ENCODE assay signal across 9 mouse cellular contexts in the genomic region with DNA sequence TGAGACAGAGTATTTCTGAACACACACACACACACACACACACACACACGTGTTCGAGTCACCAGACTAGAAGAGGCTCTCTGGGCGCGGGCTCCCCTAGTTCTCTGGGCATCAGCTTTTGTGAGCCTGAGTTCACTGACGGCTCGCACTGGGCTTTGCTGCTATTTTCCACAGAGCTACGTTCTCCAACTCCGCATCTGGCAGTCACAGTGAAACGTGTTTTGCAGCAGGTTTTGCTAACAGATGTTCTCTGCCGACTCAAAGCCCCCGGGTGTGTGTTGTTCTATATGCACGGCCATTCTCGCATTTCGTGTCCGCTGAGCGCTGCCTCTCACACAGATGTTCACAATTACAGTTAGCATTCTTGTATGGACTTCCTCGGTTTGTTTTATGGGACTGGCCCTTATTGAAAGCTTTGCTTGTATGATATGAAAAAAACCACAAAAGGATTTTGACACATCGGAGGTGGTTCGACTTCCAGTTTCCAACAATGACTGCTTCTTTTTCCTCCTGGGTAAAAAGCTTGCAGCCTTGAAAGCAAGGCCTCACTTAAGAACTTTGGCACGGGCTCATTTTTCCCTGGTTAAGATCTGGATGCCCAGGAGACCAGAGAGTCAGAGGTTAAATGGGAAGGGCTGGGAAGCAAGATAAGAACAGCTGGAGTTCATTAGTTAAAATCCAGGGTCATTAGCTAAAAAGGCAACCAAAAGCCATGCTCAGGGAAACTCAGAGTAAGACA. TPM values are rescaled to one million over a fixed set of nuclear protein-coding genes. Genes with fewer than 3 reads are reported as not detected.
DNase-seq lines count a peak whose midpoint lies in the region; ATAC-seq lines count a peak whose summit lies in the region.
"Had no signal": no experiment of that assay in that cellular context is flagged by ENCODE, and none has a peak within 500 bp of the region (broad histone marks: within the 10 kb centered on the region; RNA-seq: fewer than 3 reads in every experiment).

No protein-coding gene starts in this region.

- 57% methylated on average over 20 of the region's 20 CpGs for WGBS in midbrain, embryonic 14.5 days
- WGBS in midbrain, embryonic 11.5 days, result 65% methylated on average over 20 of the region's 20 CpGs
- 42% methylated on average over 20 of the region's 20 CpGs for WGBS in hindbrain, embryonic 16.5 days
- WGBS in neural tube, embryonic 14.5 days, result 46% methylated on average over 20 of the region's 20 CpGs
- 42% methylated on average over 20 of the region's 20 CpGs for WGBS in intestine, embryonic 15.5 days

- H3K4me1 ChIP-seq in midbrain, embryonic 14.5 days (ENCODE audit: control insufficient read depth, insufficient read depth, low read length), result no peaks in the 10 kb centered on the region
- H3K4me1 ChIP-seq in midbrain, embryonic 11.5 days (ENCODE audit: control insufficient read depth, insufficient read depth, low read length), result peaks cover 6% of the 10 kb centered on the region
- peaks cover 2% of the 10 kb centered on the region; the same call in 1 of the 2 replicates for H3K4me1 ChIP-seq in hindbrain, embryonic 16.5 days (ENCODE audit: control insufficient read depth, insufficient read depth, low read depth, low read length)
- 0 out of 2 replicates have a peak, but pooled peaks cover 4% of the 10 kb centered on the region for H3K4me1 ChIP-seq in neural tube, embryonic 14.5 days (ENCODE audit: control insufficient read depth, insufficient read depth, low read length)
- H3K4me1 ChIP-seq in intestine, embryonic 15.5 days (replicated peaks), result 0 out of 2 replicates have a peak, but pooled peaks cover 9% of the 10 kb centered on the region

- DNase-seq in midbrain, embryonic 14.5 days, result peak; percentile 62
- DNase-seq in midbrain, embryonic 11.5 days (ENCODE audit: low spot score, missing footprints), result no peak
- DNase-seq in fibroblast of lung, adult 2 months (ENCODE audit: low read depth), result peak; percentile 73
- no peak for DNase-seq in left cerebral cortex, postnatal 10 days (ENCODE audit: extremely low spot score in 1 of 2, low spot score in 2 of 2)

- no peak overlapping the region for H3K4me3 ChIP-seq in midbrain, embryonic 14.5 days (replicated peaks; ENCODE audit: low read depth, low read length)
- H3K4me3 ChIP-seq in midbrain, embryonic 11.5 days (ENCODE audit: low read depth, low read length), result no peak overlapping the region
- no peak overlapping the region for H3K4me3 ChIP-seq in hindbrain, embryonic 16.5 days (ENCODE audit: low read length)
- H3K4me3 ChIP-seq in neural tube, embryonic 14.5 days (ENCODE audit: low read depth, low read length), result no peak overlapping the region
- no peak overlapping the region for H3K4me3 ChIP-seq in intestine, embryonic 15.5 days (replicated peaks)

- no peaks in the 10 kb centered on the region for H3K27me3 ChIP-seq in midbrain, embryonic 14.5 days (ENCODE audit: control insufficient read depth, insufficient read depth, low read length)
- no peaks in the 10 kb centered on the region for H3K27me3 ChIP-seq in midbrain, embryonic 11.5 days (ENCODE audit: control insufficient read depth, insufficient read depth, low read length)
- no peaks in the 10 kb centered on the region for H3K27me3 ChIP-seq in hindbrain, embryonic 16.5 days (replicated peaks; ENCODE audit: control insufficient read depth, insufficient read depth, low read length)
- no peaks in the 10 kb centered on the region for H3K27me3 ChIP-seq in neural tube, embryonic 14.5 days (ENCODE audit: control insufficient read depth, insufficient read depth, low read length)
- no peaks in the 10 kb centered on the region for H3K27me3 ChIP-seq in intestine, embryonic 15.5 days (replicated peaks)

- ATAC-seq in midbrain, embryonic 14.5 days (ENCODE audit: low FRiP score, low TSS enrichment), result no peak
- no peak for ATAC-seq in midbrain, embryonic 11.5 days (ENCODE audit: low FRiP score)
- peak; percentile 58; the same call in 1 of the 2 replicates for ATAC-seq in hindbrain, embryonic 16.5 days
- peak; percentile 60; the same call in 1 of the 2 replicates for ATAC-seq in neural tube, embryonic 14.5 days (ENCODE audit: low read depth)
- no peak for ATAC-seq in intestine, embryonic 15.5 days
- ATAC-seq in erythroid progenitor cell, adult 5-6 weeks (replicated peaks; ENCODE audit: low FRiP score, poor library complexity, severe bottlenecking), result no peak

- H3K36me3 ChIP-seq in midbrain, embryonic 14.5 days (ENCODE audit: control insufficient read depth, insufficient read depth, low read length), result no peaks in the 10 kb centered on the region
- no peaks in the 10 kb centered on the region for H3K36me3 ChIP-seq in midbrain, embryonic 11.5 days (ENCODE audit: control insufficient read depth, insufficient read depth, low read length)
- H3K36me3 ChIP-seq in hindbrain, embryonic 16.5 days (ENCODE audit: control insufficient read depth, insufficient read depth, low read length), result no peaks in the 10 kb centered on the region
- no peaks in the 10 kb centered on the region for H3K36me3 ChIP-seq in neural tube, embryonic 14.5 days (ENCODE audit: control insufficient read depth, insufficient read depth, low read length)
- H3K36me3 ChIP-seq in intestine, embryonic 15.5 days, result no peaks in the 10 kb centered on the region

- no peaks in the 10 kb centered on the region for H3K9me3 ChIP-seq in midbrain, embryonic 14.5 days (ENCODE audit: control insufficient read depth, low read length)
- no peaks in the 10 kb centered on the region for H3K9me3 ChIP-seq in midbrain, embryonic 11.5 days (ENCODE audit: control insufficient read depth, low read length)
- H3K9me3 ChIP-seq in hindbrain, embryonic 16.5 days (ENCODE audit: control insufficient read depth, low read length), result no peaks in the 10 kb centered on the region
- H3K9me3 ChIP-seq in neural tube, embryonic 14.5 days (ENCODE audit: control insufficient read depth, low read length), result no peaks in the 10 kb centered on the region
- no peaks in the 10 kb centered on the region for H3K9me3 ChIP-seq in intestine, embryonic 15.5 days

- no peak overlapping the region for H3K4me2 ChIP-seq in midbrain, embryonic 14.5 days (ENCODE audit: low read length)
- H3K4me2 ChIP-seq in midbrain, embryonic 11.5 days, result no peak overlapping the region
- no peak overlapping the region for H3K4me2 ChIP-seq in hindbrain, embryonic 16.5 days (ENCODE audit: low read length)
- no peak overlapping the region for H3K4me2 ChIP-seq in neural tube, embryonic 14.5 days (ENCODE audit: low read depth, low read length)
- no peak overlapping the region for H3K4me2 ChIP-seq in intestine, embryonic 15.5 days (replicated peaks)

- intact Hi-C loops in left cerebral cortex, postnatal 10 days (cut with DNase I), result no loop called here

- H3K27ac ChIP-seq in midbrain, embryonic 14.5 days (replicated peaks; ENCODE audit: low read depth, low read length), result no peak overlapping the region; the same call in 1 of the 2 replicates
- H3K27ac ChIP-seq in midbrain, embryonic 11.5 days (ENCODE audit: low read depth, low read length), result no peak overlapping the region
- H3K27ac ChIP-seq in hindbrain, embryonic 16.5 days (ENCODE audit: low read depth, low read length), result peak overlapping the region; percentile 37; the same call in 1 of the 2 replicates
- H3K27ac ChIP-seq in neural tube, embryonic 14.5 days (ENCODE audit: low read depth, low read length), result peak overlapping the region; percentile 58
- H3K27ac ChIP-seq in intestine, embryonic 15.5 days, result no peak overlapping the region

- no peak overlapping the region for H3K9ac ChIP-seq in midbrain, embryonic 14.5 days (replicated peaks; ENCODE audit: low read length)
- no peak overlapping the region for H3K9ac ChIP-seq in midbrain, embryonic 11.5 days (ENCODE audit: low read length)
- no peak overlapping the region for H3K9ac ChIP-seq in hindbrain, embryonic 16.5 days (ENCODE audit: low read depth, low read length)
- no peak overlapping the region for H3K9ac ChIP-seq in neural tube, embryonic 14.5 days (replicated peaks; ENCODE audit: low read depth, low read length)
- H3K9ac ChIP-seq in intestine, embryonic 15.5 days, result no peak overlapping the region

RNA-seq across cellular contexts. Expression of gene Cdk15, which starts 13.4 kb away (rescaled TPM):
- 1.2 and 1.7 TPM in 2 replicates for polyA plus RNA-seq in midbrain, embryonic 14.5 days (2014; fragmentation: Nextera tagmentation; extraction: Ambion mirVana)
- polyA plus RNA-seq in midbrain, embryonic 11.5 days (2014; fragmentation: Nextera tagmentation; extraction: Ambion mirVana), result 0.52 and 0.70 TPM in 2 replicates
- 1.4 and 2.0 TPM in 2 replicates for polyA plus RNA-seq in hindbrain, embryonic 16.5 days (2015; fragmentation: Nextera tagmentation; extraction: Ambion mirVana)
- 1.0 and 1.8 TPM in 2 replicates for polyA plus RNA-seq in neural tube, embryonic 14.5 days (2014; fragmentation: Nextera tagmentation; extraction: Ambion mirVana)
- polyA plus RNA-seq in intestine, embryonic 15.5 days (2015; fragmentation: Nextera tagmentation; extraction: Ambion mirVana), result 0.20 and 0.63 TPM in 2 replicates
- under 1 TPM; 0.45 to 0.60 TPM for total RNA-seq in left cerebral cortex, postnatal 10 days (2021)
- total RNA-seq in erythroid progenitor cell, adult 5-6 weeks (2015; ENCODE audit: low replicate concordance), result not detected in 2 replicates
- not detected in 2 replicates for total RNA-seq in erythroid progenitor cell, adult 5-6 weeks (2017; ENCODE audit: low replicate concordance)
- total RNA-seq: heart, postnatal 36 days had no signal

RNA-seq across cellular contexts. Expression of gene Als2, which starts 33.1 kb away (rescaled TPM):
- 12.7 and 24.1 TPM in 2 replicates for polyA plus RNA-seq in midbrain, embryonic 14.5 days (2014; fragmentation: Nextera tagmentation; extraction: Ambion mirVana)
- polyA plus RNA-seq in midbrain, embryonic 11.5 days (2014; fragmentation: Nextera tagmentation; extraction: Ambion mirVana), result 16.2 and 17.1 TPM in 2 replicates
- polyA plus RNA-seq in hindbrain, embryonic 16.5 days (2015; fragmentation: Nextera tagmentation; extraction: Ambion mirVana), result 16.9 and 21.1 TPM in 2 replicates
- 19.2 and 23.9 TPM in 2 replicates for polyA plus RNA-seq in neural tube, embryonic 14.5 days (2014; fragmentation: Nextera tagmentation; extraction: Ambion mirVana)
- polyA plus RNA-seq in intestine, embryonic 15.5 days (2015; fragmentation: Nextera tagmentation; extraction: Ambion mirVana), result 7.4 and 7.5 TPM in 2 replicates
- total RNA-seq in left cerebral cortex, postnatal 10 days (2021), result 10 to 100 TPM; 34.2 to 34.3 TPM
- 11.9 and 15.1 TPM in 2 replicates for total RNA-seq in erythroid progenitor cell, adult 5-6 weeks (2015; ENCODE audit: low replicate concordance)
- 20.6 and 22.1 TPM in 2 replicates for total RNA-seq in erythroid progenitor cell, adult 5-6 weeks (2017; ENCODE audit: low replicate concordance)

Comparison
In these comparisons a context has a peak if more than half of its experiments do, and no peak if none do; other contexts are left out.
1. DNase-seq: peak in midbrain, embryonic 14.5 days (single experiment) and fibroblast of lung, adult 2 months (single experiment); none in midbrain, embryonic 11.5 days (single experiment) and left cerebral cortex, postnatal 10 days (0 of 2).
2. ATAC-seq: peak in hindbrain, embryonic 16.5 days (single experiment) and neural tube, embryonic 14.5 days (single experiment); none in midbrain, embryonic 14.5 days (single experiment), midbrain, embryonic 11.5 days (single experiment), intestine, embryonic 15.5 days (single experiment) and erythroid progenitor cell, adult 5-6 weeks (single experiment).
3. H3K27ac ChIP-seq: peak in hindbrain, embryonic 16.5 days (single experiment) and neural tube, embryonic 14.5 days (single experiment); none in midbrain, embryonic 14.5 days (single experiment), midbrain, embryonic 11.5 days (single experiment) and intestine, embryonic 15.5 days (single experiment).